Mouse (Mus musculus): ENCODE results near the gene Moxd1. TPM values are rescaled to one million over a fixed set of nuclear protein-coding genes. Genes with fewer than 3 reads are reported as not detected.

The Moxd1 gene
- total and polyA plus RNA-seq, 2 experiments from 2014 or later = 1.4 to 5.1 TPM

- no peak overlapping the region for H3K27ac ChIP-seq (ENCODE audit: low read depth, low read length)
- WGBS = 62% methylated on average over 1 of the region's 1 CpGs
- H3K36me3 ChIP-seq (ENCODE audit: insufficient read depth, low read length) = no peaks in the 10 kb centered on the region
- no peaks in the 10 kb centered on the region for H3K9me3 ChIP-seq (ENCODE audit: low read length)
- H3K9ac ChIP-seq (replicated peaks; ENCODE audit: low read length, poor library complexity, severe bottlenecking) = no peak overlapping the region
- H3K4me3 ChIP-seq (ENCODE audit: low read depth, low read length) = no peak overlapping the region
- no peak for DNase-seq (ENCODE audit: low spot score)
- H3K4me2 ChIP-seq (ENCODE audit: low read depth, low read length, poor library complexity, severe bottlenecking) = no peak overlapping the region
- H3K27me3 ChIP-seq (ENCODE audit: insufficient read depth, low read length) = no peaks in the 10 kb centered on the region
- ATAC-seq (ENCODE audit: low FRiP score) = no peak
- H3K4me1 ChIP-seq (ENCODE audit: insufficient read depth, low read length) = no peaks in the 10 kb centered on the region
- no peak for TF ChIP-seq CTCF (IDR thresholded peaks at IDR 0.05)
Measured at GRCm38 (mm10) chr10:24340551-24341213, 117.4 kb downstream of the Moxd1 start.

GRCm38 (mm10) chr10:24341214-24341589 lies 117.9 kb downstream of the Moxd1 start:
- WGBS = 83% methylated on average over 6 of the region's 6 CpGs
- no peak for TF ChIP-seq CTCF (IDR thresholded peaks at IDR 0.05)
- H3K36me3 ChIP-seq (ENCODE audit: insufficient read depth, low read length) = no peaks in the 10 kb centered on the region

GRCm38 (mm10) chr10:24343068-24343467 lies 119.8 kb downstream of the Moxd1 start:
- DNase-seq (ENCODE audit: low spot score) (no peak), ATAC-seq (ENCODE audit: low FRiP score) (no peak)
- Histone ChIP-seq H3K4me2 (ENCODE audit: low read depth, low read length, poor library complexity, severe bottlenecking) (no peak overlapping the region), H3K9ac (replicated peaks; ENCODE audit: low read length, poor library complexity, severe bottlenecking) (no peak overlapping the region), H3K9me3 (ENCODE audit: low read length) (no peaks in the 10 kb centered on the region), H3K27ac (ENCODE audit: low read depth, low read length) (no peak overlapping the region), H3K4me3 (ENCODE audit: low read depth, low read length) (no peak overlapping the region), H3K4me1 (ENCODE audit: insufficient read depth, low read length) (no peaks in the 10 kb centered on the region), H3K27me3 (ENCODE audit: insufficient read depth, low read length) (no peaks in the 10 kb centered on the region), H3K36me3 (ENCODE audit: insufficient read depth, low read length) (no peaks in the 10 kb centered on the region)
- 77% methylated on average over 4 of the region's 4 CpGs for WGBS
- TF ChIP-seq CTCF (IDR thresholded peaks at IDR 0.05) = no peak

More at GRCm38 (mm10) chr10:24341214-24341589, 117.9 kb downstream of the Moxd1 start:
- Histone ChIP-seq H3K27me3 (ENCODE audit: insufficient read depth, low read length) (no peaks in the 10 kb centered on the region), H3K9me3 (ENCODE audit: low read length) (no peaks in the 10 kb centered on the region), H3K4me1 (ENCODE audit: insufficient read depth, low read length) (no peaks in the 10 kb centered on the region), H3K4me3 (ENCODE audit: low read depth, low read length) (no peak overlapping the region), H3K4me2 (ENCODE audit: low read depth, low read length, poor library complexity, severe bottlenecking) (no peak overlapping the region), H3K27ac (ENCODE audit: low read depth, low read length) (no peak overlapping the region), H3K9ac (replicated peaks; ENCODE audit: low read length, poor library complexity, severe bottlenecking) (no peak overlapping the region)
- ATAC-seq (ENCODE audit: low FRiP score) (no peak), DNase-seq (ENCODE audit: low spot score) (no peak)

Other genes with a start within 250 kb of the Moxd1 start
- gene Taar6, start 237.9 kb upstream of the Moxd1 start, total RNA-seq (2014; rRNA removed) = not detected in 2 replicates
- not detected in 2 replicates for gene Taar6, start 237.9 kb upstream of the Moxd1 start, polyA plus RNA-seq (2015; fragmentation: Nextera tagmentation; extraction: Ambion mirVana)
- not detected in 2 replicates for gene Taar7a, start 230.0 kb upstream of the Moxd1 start, total RNA-seq (2014; rRNA removed)
- not detected in 2 replicates for gene Taar7a, start 230.0 kb upstream of the Moxd1 start, polyA plus RNA-seq (2015; fragmentation: Nextera tagmentation; extraction: Ambion mirVana)
- gene Taar7b, start 223.6 kb upstream of the Moxd1 start, total RNA-seq (2014; rRNA removed) = not detected in 2 replicates
- gene Taar7b, start 223.6 kb upstream of the Moxd1 start, polyA plus RNA-seq (2015; fragmentation: Nextera tagmentation; extraction: Ambion mirVana) = not detected in 2 replicates
- gene Taar7d, start 196.3 kb upstream of the Moxd1 start, total RNA-seq (2014; rRNA removed) = not detected in 2 replicates
- not detected in 2 replicates for gene Taar7d, start 196.3 kb upstream of the Moxd1 start, polyA plus RNA-seq (2015; fragmentation: Nextera tagmentation; extraction: Ambion mirVana)
- gene Taar7e, start 185.9 kb upstream of the Moxd1 start, total RNA-seq (2014; rRNA removed) = not detected in 2 replicates
- gene Taar7e, start 185.9 kb upstream of the Moxd1 start, polyA plus RNA-seq (2015; fragmentation: Nextera tagmentation; extraction: Ambion mirVana) = not detected in 2 replicates
- gene Taar7f, start 174.0 kb upstream of the Moxd1 start, total RNA-seq (2014; rRNA removed) = not detected in 2 replicates
- not detected in 2 replicates for gene Taar7f, start 174.0 kb upstream of the Moxd1 start, polyA plus RNA-seq (2015; fragmentation: Nextera tagmentation; extraction: Ambion mirVana)
- gene Taar8a, start 147.0 kb upstream of the Moxd1 start, total RNA-seq (2014; rRNA removed) = not detected in 2 replicates
- gene Taar8a, start 147.0 kb upstream of the Moxd1 start, polyA plus RNA-seq (2015; fragmentation: Nextera tagmentation; extraction: Ambion mirVana) = not detected in 2 replicates
- gene Taar8b, start 131.2 kb upstream of the Moxd1 start, total RNA-seq (2014; rRNA removed) = not detected in 2 replicates
- gene Taar8b, start 131.2 kb upstream of the Moxd1 start, polyA plus RNA-seq (2015; fragmentation: Nextera tagmentation; extraction: Ambion mirVana) = not detected in 2 replicates
- gene Taar8c, start 121.6 kb upstream of the Moxd1 start, total RNA-seq (2014; rRNA removed) = not detected in 2 replicates
- gene Taar8c, start 121.6 kb upstream of the Moxd1 start, polyA plus RNA-seq (2015; fragmentation: Nextera tagmentation; extraction: Ambion mirVana) = not detected in 2 replicates
- not detected in 2 replicates for gene Taar9, start 114.0 kb upstream of the Moxd1 start, total RNA-seq (2014; rRNA removed)
- gene Taar9, start 114.0 kb upstream of the Moxd1 start, polyA plus RNA-seq (2015; fragmentation: Nextera tagmentation; extraction: Ambion mirVana) = not detected in 2 replicates
- 144 and 180 TPM in 2 replicates for gene Stx7, start 74.2 kb upstream of the Moxd1 start, total RNA-seq (2014; rRNA removed)
- gene Stx7, start 74.2 kb upstream of the Moxd1 start, polyA plus RNA-seq (2015; fragmentation: Nextera tagmentation; extraction: Ambion mirVana) = 349 and 358 TPM in 2 replicates